Mouse (Mus musculus): Measurements from ENCODE around the gene Mbnl2. TPM values are rescaled to one million over a fixed set of nuclear protein-coding genes. Genes with fewer than 3 reads are reported as not detected.
A peak's percentile ranks its signal among the peaks of the same experiment; 100 is the strongest.

Gene Mbnl2
- polyA plus RNA-seq, 1 experiment from 2014 or later: 111 TPM

DNA sequence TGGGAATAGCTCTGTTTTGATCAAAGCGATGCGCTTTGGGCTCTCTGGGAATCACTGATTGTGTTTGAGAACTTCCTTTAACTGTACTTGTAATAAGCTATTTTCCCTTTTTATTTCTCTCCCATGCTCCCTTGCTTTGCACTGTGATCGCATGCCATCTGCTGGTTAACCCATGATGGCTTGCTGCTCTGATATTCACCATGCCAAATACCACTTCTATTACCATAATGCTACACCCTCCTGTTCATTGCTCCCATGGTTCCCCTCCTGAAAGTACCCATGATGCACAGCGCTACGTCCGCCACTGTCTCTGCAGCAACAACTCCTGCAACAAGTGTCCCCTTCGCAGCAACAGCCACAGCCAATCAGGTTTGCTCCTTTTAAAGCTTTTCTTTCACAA, 128.9 kb downstream of the Mbnl2 start:
- no peaks in the 10 kb centered on the region for H3K9me3 ChIP-seq
- 0 out of 2 replicates have a peak, but pooled peaks cover 2% of the 10 kb centered on the region for H3K4me1 ChIP-seq (replicated peaks)
- WGBS: 96% methylated on average over 7 of the region's 7 CpGs
- H3K9ac ChIP-seq: no peak overlapping the region
- no peak overlapping the region for H3K4me2 ChIP-seq (replicated peaks)
- H3K27ac ChIP-seq: no peak overlapping the region
- H3K36me3 ChIP-seq: peaks cover 22% of the 10 kb centered on the region
- no peak for ATAC-seq
- H3K4me3 ChIP-seq (replicated peaks): no peak overlapping the region
- no peaks in the 10 kb centered on the region for H3K27me3 ChIP-seq (replicated peaks)

DNA sequence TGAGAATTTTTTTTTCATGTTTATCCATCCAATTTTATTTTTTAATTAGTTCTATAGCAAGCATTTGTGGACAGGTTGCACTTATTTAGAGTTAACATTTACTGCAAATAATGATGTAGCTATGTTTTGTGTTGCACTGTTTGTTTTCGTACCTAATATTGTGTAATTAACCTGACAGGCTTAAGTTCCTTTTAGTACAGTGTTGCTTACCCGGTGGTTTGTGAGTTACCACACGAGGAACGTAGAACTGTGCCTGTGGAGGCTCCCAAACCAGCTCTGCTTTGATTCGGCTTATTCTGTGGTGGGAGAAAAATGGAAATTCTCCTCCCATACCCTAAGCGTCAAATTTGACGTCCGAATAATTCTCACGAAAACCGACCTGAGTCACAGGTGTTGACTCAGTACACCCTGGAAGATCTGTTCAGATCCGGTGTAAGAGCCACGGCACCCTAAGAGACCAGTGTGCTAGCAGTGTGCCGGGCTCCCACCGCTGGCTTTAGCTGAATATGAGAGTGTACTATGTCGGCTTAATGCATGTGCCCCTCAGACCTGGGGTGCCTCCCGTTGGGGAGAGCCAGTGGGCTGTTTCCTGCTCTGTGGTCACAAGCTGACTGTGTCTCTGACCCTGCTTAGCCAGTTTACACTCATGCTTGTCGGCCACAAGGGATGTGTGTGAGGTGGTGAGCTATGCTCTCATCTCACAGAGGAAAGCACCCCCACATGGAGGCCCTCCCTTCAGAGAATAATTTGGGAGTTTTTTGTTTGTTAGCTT, 129.5 kb downstream of the Mbnl2 start:
- 79% methylated on average over 17 of the region's 17 CpGs for WGBS
- no peaks in the 10 kb centered on the region for H3K9me3 ChIP-seq

DNA sequence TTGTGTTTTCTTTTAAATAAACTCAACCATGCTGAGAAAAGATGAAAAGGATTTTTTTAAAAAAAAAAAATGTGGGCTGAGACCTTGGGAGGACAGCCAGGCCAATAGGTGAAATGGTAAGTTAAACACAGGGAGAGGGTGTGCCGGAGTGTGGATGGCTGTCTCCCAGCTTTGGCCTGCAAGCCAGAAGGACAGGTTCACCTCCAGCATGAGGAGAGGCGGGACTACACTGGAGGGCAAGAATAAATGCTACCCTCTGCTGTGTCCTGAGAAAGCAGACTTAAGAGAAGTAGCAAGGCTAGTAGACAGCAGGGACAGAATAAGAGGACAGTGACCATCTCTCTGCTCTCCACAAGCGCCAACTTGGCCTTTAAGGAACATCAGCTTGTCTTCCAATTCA, 130.1 kb downstream of the Mbnl2 start:
- Histone ChIP-seq H3K4me3 (replicated peaks) (no peak overlapping the region), H3K9ac (no peak overlapping the region), H3K4me1 (replicated peaks) (0 out of 2 replicates have a peak, but pooled peaks cover 2% of the 10 kb centered on the region), H3K27ac (peak overlapping the region; percentile 80), H3K4me2 (replicated peaks) (no peak overlapping the region), H3K36me3 (peaks cover 22% of the 10 kb centered on the region), H3K9me3 (no peaks in the 10 kb centered on the region), H3K27me3 (replicated peaks) (no peaks in the 10 kb centered on the region)
- 71% methylated on average over 3 of the region's 3 CpGs for WGBS
- ATAC-seq: peak; percentile 46

More for the DNA sequence above, 129.5 kb downstream of the Mbnl2 start:
- Histone ChIP-seq H3K27me3 (replicated peaks) (no peaks in the 10 kb centered on the region), H3K4me1 (replicated peaks) (0 out of 2 replicates have a peak, but pooled peaks cover 2% of the 10 kb centered on the region), H3K4me3 (replicated peaks) (no peak overlapping the region), H3K27ac (no peak overlapping the region), H3K9ac (no peak overlapping the region), H3K4me2 (replicated peaks) (no peak overlapping the region), H3K36me3 (peaks cover 22% of the 10 kb centered on the region)
- ATAC-seq: 0 out of 2 replicates have a peak, but pooled peaks have one; percentile 15

DNA sequence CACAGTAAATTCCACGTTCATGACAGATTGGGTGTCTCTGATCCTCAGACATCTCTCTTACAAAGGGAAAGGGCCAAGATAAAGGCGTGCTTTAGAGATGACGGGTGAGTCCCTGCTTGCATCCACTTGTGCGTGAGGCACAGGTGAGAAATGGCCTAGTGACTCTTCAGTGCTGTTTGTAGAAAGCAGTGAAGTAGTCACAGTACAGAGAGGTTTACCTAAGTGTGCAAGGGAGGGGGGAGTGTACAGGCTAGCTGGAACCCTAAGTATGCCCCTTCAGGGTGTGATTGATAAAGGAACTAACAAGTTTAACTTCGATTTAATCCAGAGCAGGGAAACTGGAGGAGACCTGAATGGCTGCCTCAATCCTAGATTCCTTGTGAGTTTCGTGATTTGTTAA, 130.8 kb downstream of the Mbnl2 start:
- H3K4me2 ChIP-seq (replicated peaks): 0 out of 2 replicates have a peak overlapping the region, but pooled peaks have one; percentile 6
- peak; percentile 64 for ATAC-seq
- H3K4me1 ChIP-seq (replicated peaks): 0 out of 2 replicates have a peak, but pooled peaks cover 2% of the 10 kb centered on the region
- peaks cover 19% of the 10 kb centered on the region; the same call in 1 of the 2 replicates for H3K36me3 ChIP-seq
- peak overlapping the region; percentile 80 for H3K27ac ChIP-seq
- no peak overlapping the region for H3K9ac ChIP-seq
- WGBS: 65% methylated on average over 6 of the region's 6 CpGs
- H3K9me3 ChIP-seq: no peaks in the 10 kb centered on the region
- H3K27me3 ChIP-seq (replicated peaks): no peaks in the 10 kb centered on the region
- H3K4me3 ChIP-seq (replicated peaks): no peak overlapping the region

DNA sequence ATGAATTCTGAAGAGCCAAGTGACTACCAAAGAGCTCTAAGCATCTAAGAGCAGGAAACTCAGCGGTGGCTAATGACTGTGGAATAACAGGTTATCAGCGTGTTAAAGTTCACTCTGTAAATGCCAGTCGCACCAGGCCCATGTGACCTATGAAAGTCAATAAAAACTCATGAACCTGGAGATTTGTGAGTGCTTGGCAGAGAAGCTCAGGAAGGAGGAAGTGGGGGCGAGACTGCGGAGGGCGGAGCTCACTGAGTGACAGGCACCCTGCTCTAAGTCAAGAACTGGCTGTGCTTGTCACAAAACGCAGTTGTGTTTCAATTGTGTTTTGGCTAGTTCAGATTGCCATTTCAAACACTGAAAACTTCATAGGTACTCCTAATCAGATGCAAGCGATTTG, 131.4 kb downstream of the Mbnl2 start:
- no peaks in the 10 kb centered on the region for H3K9me3 ChIP-seq
- WGBS: 51% methylated on average over 8 of the region's 8 CpGs
- no peaks in the 10 kb centered on the region for H3K27me3 ChIP-seq (replicated peaks)
- 0 out of 2 replicates have a peak, but pooled peaks cover 2% of the 10 kb centered on the region for H3K4me1 ChIP-seq (replicated peaks)
- H3K9ac ChIP-seq: no peak overlapping the region
- H3K4me3 ChIP-seq (replicated peaks): no peak overlapping the region
- peak overlapping the region; percentile 80 for H3K27ac ChIP-seq
- H3K4me2 ChIP-seq (replicated peaks): 0 out of 2 replicates have a peak overlapping the region, but pooled peaks have one; percentile 6
- H3K36me3 ChIP-seq: 0 out of 2 replicates have a peak, but pooled peaks cover 17% of the 10 kb centered on the region
- ATAC-seq: peak; percentile 92

DNA sequence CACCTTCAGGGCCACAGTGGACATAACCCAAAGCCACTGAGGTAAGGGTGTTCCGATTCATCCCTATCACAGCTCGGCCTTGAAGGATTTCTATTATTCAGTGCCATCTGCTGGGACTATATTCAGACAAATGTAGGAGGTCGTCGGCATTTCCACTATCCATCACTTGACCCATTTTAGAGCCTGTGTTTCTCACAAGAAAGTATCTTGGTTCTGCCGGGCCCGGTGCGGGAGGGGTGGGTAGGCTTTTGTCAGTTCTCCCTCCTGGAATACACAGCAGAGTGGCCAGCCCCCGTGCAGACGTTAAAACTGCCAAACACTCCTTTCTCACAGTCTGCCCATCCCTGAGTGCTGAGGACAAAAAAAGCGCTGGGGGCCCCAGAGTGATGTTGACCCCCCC, 134.4 kb downstream of the Mbnl2 start:
- Histone ChIP-seq H3K27me3 (replicated peaks) (no peaks in the 10 kb centered on the region), H3K4me2 (replicated peaks) (no peak overlapping the region), H3K36me3 (peaks cover 17% of the 10 kb centered on the region; the same call in 1 of the 2 replicates), H3K27ac (no peak overlapping the region), H3K9me3 (no peaks in the 10 kb centered on the region), H3K4me3 (replicated peaks) (no peak overlapping the region), H3K4me1 (replicated peaks) (0 out of 2 replicates have a peak, but pooled peaks cover 2% of the 10 kb centered on the region), H3K9ac (no peak overlapping the region)
- 93% methylated on average over 10 of the region's 10 CpGs for WGBS
- ATAC-seq: no peak

DNA sequence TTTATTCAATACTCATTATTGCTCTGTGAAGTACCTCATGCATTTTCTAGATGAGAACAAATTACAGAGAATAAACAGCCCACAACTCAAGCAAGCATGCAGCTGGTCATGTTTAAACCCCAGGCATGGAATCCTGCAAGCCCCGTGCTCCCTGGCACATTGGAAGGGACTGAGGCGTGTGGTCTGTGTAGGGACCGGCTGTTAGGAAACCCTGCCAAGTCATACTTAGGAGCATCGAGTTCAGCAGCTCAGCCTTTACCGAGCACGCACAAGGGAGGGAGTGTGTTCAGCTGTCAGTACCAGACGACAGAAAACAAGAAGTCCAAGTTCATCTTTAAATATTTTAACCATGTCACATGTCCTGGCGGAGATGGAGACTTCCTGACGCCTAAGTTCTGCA, 141.4 kb downstream of the Mbnl2 start:
- H3K4me2 ChIP-seq (replicated peaks): no peak overlapping the region
- H3K27ac ChIP-seq: no peak overlapping the region
- no peak overlapping the region for H3K9ac ChIP-seq
- 65% methylated on average over 9 of the region's 9 CpGs for WGBS
- H3K4me1 ChIP-seq (replicated peaks): no peaks in the 10 kb centered on the region
- peaks cover 11% of the 10 kb centered on the region for H3K36me3 ChIP-seq
- H3K9me3 ChIP-seq: no peaks in the 10 kb centered on the region
- H3K4me3 ChIP-seq (replicated peaks): no peak overlapping the region
- H3K27me3 ChIP-seq (replicated peaks): no peaks in the 10 kb centered on the region
- ATAC-seq: peak; percentile 57; the same call in 1 of the 2 replicates

DNA sequence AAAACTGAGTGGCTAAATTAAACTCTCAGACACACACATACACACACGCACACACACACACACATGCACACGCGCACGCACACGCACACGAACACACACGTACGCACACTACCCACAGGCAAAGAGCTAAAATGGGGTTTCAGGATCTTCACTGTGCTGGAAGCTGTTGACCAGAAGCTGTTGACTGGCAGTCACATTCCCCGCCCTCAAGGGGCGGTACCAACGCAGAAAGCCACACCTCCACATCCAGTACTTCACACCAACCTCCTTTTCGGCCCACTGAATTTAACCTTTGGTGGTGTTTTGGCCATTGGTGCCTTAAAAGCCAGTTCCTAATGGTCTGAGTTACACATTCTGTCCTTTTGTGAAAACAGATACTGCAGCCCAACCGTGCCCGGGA, 143.5 kb downstream of the Mbnl2 start:
- no peak for ATAC-seq
- Histone ChIP-seq H3K4me2 (replicated peaks) (no peak overlapping the region), H3K27me3 (replicated peaks) (no peaks in the 10 kb centered on the region), H3K27ac (no peak overlapping the region), H3K9ac (no peak overlapping the region), H3K36me3 (peaks cover 14% of the 10 kb centered on the region), H3K4me1 (replicated peaks) (no peaks in the 10 kb centered on the region), H3K9me3 (no peaks in the 10 kb centered on the region), H3K4me3 (replicated peaks) (no peak overlapping the region)
- 79% methylated on average over 14 of the region's 14 CpGs for WGBS

DNA sequence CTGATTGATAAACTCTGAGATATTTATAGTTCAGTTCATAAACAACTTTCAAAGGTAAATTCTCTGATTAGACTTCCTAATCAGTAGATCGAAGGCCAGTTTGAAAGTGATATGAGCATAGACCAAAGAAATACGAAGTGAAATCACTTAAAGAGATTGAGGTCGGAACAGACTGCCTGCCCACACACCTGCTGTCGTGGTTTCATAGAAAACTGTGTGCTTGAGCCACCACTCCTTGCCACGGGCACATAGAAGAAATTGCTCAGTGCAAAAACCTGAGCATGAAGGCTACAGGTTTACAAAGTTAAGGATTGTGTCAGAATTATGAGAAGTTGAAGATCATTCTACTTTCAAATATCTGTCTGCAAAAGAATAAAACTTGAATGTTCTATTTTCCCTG, 153.0 kb downstream of the Mbnl2 start:
- H3K36me3 ChIP-seq: peaks cover 28% of the 10 kb centered on the region
- no peak overlapping the region for H3K4me3 ChIP-seq (replicated peaks)
- no peak overlapping the region for H3K9ac ChIP-seq
- H3K4me2 ChIP-seq (replicated peaks): no peak overlapping the region
- no peak overlapping the region for H3K27ac ChIP-seq
- ATAC-seq: no peak
- no peaks in the 10 kb centered on the region for H3K27me3 ChIP-seq (replicated peaks)
- 87% methylated on average over 5 of the region's 5 CpGs for WGBS
- H3K9me3 ChIP-seq: no peaks in the 10 kb centered on the region
- no peaks in the 10 kb centered on the region for H3K4me1 ChIP-seq (replicated peaks)

DNA sequence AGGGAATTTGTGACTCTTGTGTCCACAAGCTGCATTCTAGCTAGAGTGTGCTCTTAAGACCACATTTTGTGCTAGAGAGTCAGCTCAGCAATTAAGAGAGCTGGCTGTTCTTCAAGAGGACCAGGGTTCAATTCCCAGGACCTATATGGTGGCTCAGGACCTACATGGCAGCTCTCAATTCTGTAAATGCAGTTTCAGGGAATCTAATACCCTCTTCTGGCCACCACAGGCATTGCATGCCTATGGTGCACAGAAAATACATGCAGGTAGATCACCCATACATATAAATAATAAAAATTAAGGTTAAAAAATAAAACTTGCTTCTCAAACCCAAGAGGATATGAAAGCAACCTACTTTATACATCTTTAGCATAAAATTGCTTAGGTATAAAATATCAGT, 157.3 kb downstream of the Mbnl2 start:
- Histone ChIP-seq H3K4me3 (replicated peaks) (no peak overlapping the region), H3K9me3 (no peaks in the 10 kb centered on the region), H3K4me1 (replicated peaks) (no peaks in the 10 kb centered on the region), H3K27ac (no peak overlapping the region), H3K4me2 (replicated peaks) (no peak overlapping the region), H3K36me3 (peaks cover 3% of the 10 kb centered on the region; the same call in 1 of the 2 replicates), H3K9ac (no peak overlapping the region), H3K27me3 (replicated peaks) (no peaks in the 10 kb centered on the region)
- no peak for ATAC-seq

DNA sequence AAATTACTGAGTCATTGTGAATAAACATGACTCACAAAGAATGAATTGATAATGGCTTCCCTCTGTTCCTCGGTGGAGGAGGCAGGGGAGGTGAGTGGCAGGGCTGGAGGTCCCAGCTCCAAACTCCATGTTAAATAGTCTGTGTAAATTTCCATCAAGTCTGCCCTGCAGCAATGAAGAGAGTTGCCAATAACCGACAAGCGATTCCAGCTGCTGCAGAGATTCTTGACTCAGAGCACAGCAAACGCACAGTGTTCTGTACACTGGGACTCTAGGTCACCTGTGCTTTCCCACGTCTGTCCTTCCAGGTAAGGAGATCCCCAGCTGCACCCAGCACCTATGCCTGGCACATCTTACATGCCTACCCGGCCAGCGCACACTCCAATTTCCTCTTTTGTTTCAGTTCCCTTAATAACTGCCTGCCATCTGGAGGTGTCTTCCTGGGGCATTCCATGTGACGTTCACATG, 158.5 kb downstream of the Mbnl2 start:
- Histone ChIP-seq H3K27me3 (replicated peaks) (no peaks in the 10 kb centered on the region), H3K27ac (no peak overlapping the region), H3K36me3 (peaks cover 3% of the 10 kb centered on the region; the same call in 1 of the 2 replicates), H3K4me1 (replicated peaks) (no peaks in the 10 kb centered on the region), H3K4me2 (replicated peaks) (no peak overlapping the region), H3K4me3 (replicated peaks) (no peak overlapping the region), H3K9me3 (no peaks in the 10 kb centered on the region), H3K9ac (no peak overlapping the region)
- WGBS: 78% methylated on average over 8 of the region's 8 CpGs
- peak; percentile 67 for ATAC-seq

DNA sequence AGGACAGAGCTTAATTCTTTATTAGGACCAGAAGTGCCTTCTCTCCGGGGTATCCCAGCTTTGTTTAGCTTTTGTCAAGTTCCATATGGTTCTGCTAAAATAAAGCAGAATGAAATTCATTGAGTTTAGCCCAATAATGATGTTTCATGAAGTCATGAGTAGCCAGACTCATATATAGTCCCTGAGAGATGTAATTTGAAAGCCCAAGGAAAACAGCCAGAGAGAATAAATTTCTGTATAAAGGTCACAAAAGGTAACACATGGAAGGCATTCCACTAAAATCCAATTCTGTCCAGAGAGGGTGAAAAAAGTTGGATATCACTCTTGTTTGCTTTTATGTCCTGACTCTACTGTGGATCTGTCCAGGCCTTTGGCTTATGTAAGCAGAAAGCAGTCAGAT, 159.4 kb downstream of the Mbnl2 start:
- no peak overlapping the region for H3K4me2 ChIP-seq (replicated peaks)
- H3K4me1 ChIP-seq (replicated peaks): no peaks in the 10 kb centered on the region
- H3K4me3 ChIP-seq (replicated peaks): no peak overlapping the region
- H3K9ac ChIP-seq: no peak overlapping the region
- 0 out of 2 replicates have a peak overlapping the region, but pooled peaks have one; percentile 9 for H3K27ac ChIP-seq
- WGBS: 63% methylated on average over 1 of the region's 1 CpGs
- H3K9me3 ChIP-seq: no peaks in the 10 kb centered on the region
- no peaks in the 10 kb centered on the region for H3K27me3 ChIP-seq (replicated peaks)
- no peak for ATAC-seq
- H3K36me3 ChIP-seq: peaks cover 3% of the 10 kb centered on the region; the same call in 1 of the 2 replicates
